Mouse (Mus musculus) megakaryocyte, embryonic 14.5 days (primary cell): ENCODE results near the gene Antxr2.

Experiments
- FLI1 ChIP-seq: IDR thresholded peaks from 2 replicates; pipeline ENCODE4 v1.6.1; 2012; ENCODE audit warnings: low read length, inconsistent platforms, mixed read lengths
- GATA1 ChIP-seq: IDR thresholded peaks from 3 replicates; pipeline ENCODE4 v1.6.1; 2012; ENCODE audit warnings: mixed read lengths, low read length, inconsistent platforms, borderline replicate concordance

DNA sequence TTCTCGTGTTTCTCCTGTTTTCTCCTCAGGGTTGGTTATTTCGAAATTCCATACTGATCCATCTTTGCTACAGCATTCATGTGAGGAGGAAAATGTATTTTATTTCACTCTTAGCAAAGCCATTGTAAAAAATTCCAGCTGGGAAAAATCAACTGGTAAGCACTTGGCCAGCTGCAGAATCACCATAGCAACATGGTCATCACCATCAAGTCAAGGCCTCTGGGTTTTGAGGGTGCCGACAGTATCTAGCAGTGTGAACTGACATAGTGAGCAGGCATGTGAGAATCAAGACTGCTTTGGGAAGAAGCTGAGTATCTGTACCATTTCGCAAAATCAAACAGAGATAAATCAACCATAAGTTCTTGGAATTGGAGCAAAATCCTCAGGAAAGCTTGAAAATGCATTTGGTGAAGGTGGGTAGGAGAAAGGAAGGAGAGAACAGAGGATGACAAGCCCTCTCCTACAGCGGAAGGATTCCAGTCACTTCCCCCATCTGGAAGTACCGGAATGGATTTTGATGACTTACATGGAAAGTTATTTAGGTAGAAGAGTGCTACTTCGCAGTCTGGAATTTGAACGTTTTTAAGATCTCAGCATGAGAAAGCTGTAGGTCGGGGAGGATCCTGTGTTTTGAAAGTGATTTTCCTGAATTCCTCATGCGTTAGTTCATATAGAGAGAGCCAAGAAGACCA is 183.5 kb downstream of the Antxr2 start:
- TF ChIP-seq GATA1 (no peak), FLI1 (no peak)
